Mouse (Mus musculus) fibroblast of lung, adult 2 months (primary cell): ENCODE measurements around the gene Smok2b.
"Not testable (repeated sequence)": the region's sequence is repeated elsewhere in the genome, so short reads cannot be mapped to it uniquely, and the experiment has no call there.

ENCODE experiments used
- DNase-seq: peaks from one replicate; pipeline ENCODE4 v3.0.0-alpha.2; 2011; ENCODE audit warnings: low read depth

Gene Smok2b

DNA sequence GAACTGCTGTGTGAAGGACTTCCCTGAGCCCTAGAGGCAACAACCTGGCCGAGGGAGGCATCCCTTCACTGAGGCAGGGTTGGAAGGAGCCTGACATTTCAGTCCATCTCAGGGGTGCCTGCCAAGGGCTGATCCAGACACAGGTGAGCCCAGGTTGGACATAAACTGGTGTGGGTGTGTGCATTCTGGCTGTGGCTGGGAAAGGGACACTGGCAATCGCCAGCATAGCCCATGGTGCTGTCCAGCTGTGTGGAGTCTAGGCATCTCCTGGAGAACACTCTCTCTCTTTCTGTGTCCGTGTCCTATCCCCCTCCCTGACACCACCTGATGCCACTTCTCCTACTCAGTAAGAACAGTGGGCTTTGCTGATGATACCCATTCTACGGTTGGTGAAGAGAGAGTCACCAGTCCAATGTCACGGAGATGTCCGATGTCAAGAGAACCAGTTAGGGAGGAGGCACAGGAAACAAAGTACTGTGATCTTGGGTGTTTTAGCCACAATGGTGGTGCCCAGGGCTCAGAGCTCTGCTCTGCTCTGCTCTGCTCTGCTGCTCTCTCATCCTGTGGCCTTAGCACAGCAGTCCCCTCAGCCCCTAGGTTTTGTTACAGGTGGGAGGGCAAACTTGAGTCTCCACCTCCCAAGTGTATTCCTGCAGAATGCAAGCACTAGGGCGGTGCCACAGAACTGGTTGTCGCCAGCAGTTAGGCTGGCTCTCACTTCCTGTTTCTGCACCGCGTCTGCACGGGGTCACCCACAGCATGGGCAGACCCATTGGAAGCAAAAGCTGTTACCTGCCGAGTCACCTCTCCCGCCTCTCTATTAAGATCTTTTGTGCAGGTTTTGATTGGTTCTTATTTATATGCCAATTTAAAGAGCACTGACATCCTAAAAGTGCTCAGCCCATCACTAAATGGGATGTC lies 11.0 kb downstream of the Smok2b start:
- DNase-seq, result not testable (repeated sequence)

- not testable (repeated sequence) for DNase-seq
Observed at GRCm38 (mm10) chr17:13254786-13255185, 24.7 kb downstream of the Smok2b start.
